Mouse (Mus musculus): ENCODE data around the gene Tmem104. TPM values are rescaled to one million over a fixed set of nuclear protein-coding genes. Genes with fewer than 3 reads are reported as not detected.

The Tmem104 gene
- polyA plus RNA-seq, 1 experiment from 2014 or later: 10.6 TPM

- Histone ChIP-seq H3K27me3 (ENCODE audit: insufficient read depth, poor library complexity, severe bottlenecking) (peaks cover 78% of the 10 kb centered on the region), H3K4me3 (no peak overlapping the region), H3K9me3 (no peaks in the 10 kb centered on the region), H3K4me1 (replicated peaks) (peaks cover 89% of the 10 kb centered on the region), H3K36me3 (peaks cover 19% of the 10 kb centered on the region; the same call in 1 of the 2 replicates), H3K27ac (no peak overlapping the region; the same call in 1 of the 2 replicates)
- WGBS: 71% methylated on average over 8 of the region's 8 CpGs
- no peak for DNase-seq (ENCODE audit: low spot score)
Observed at GRCm38 (mm10) chr11:115246386-115246785, 59.1 kb downstream of the Tmem104 start.

GRCm38 (mm10) chr11:115247240-115247639, 60.0 kb downstream of the Tmem104 start:
- no peak for DNase-seq (ENCODE audit: low spot score)
- Histone ChIP-seq H3K4me3 (no peak overlapping the region), H3K36me3 (peaks cover 19% of the 10 kb centered on the region; the same call in 1 of the 2 replicates), H3K9me3 (no peaks in the 10 kb centered on the region), H3K4me1 (replicated peaks) (peaks cover 82% of the 10 kb centered on the region), H3K27ac (0 out of 2 replicates have a peak overlapping the region, but pooled peaks have one; percentile 8), H3K27me3 (ENCODE audit: insufficient read depth, poor library complexity, severe bottlenecking) (peaks cover 86% of the 10 kb centered on the region)
- WGBS: 8% methylated on average over 3 of the region's 3 CpGs

GRCm38 (mm10) chr11:115247945-115248344, 60.7 kb downstream of the Tmem104 start:
- H3K9me3 ChIP-seq: no peaks in the 10 kb centered on the region
- WGBS: 70% methylated on average over 6 of the region's 6 CpGs
- peaks cover 92% of the 10 kb centered on the region for H3K27me3 ChIP-seq (ENCODE audit: insufficient read depth, poor library complexity, severe bottlenecking)
- no peak overlapping the region for H3K27ac ChIP-seq
- peaks cover 19% of the 10 kb centered on the region; the same call in 1 of the 2 replicates for H3K36me3 ChIP-seq
- H3K4me3 ChIP-seq: no peak overlapping the region
- DNase-seq (ENCODE audit: low spot score): no peak
- H3K4me1 ChIP-seq (replicated peaks): peaks cover 78% of the 10 kb centered on the region

GRCm38 (mm10) chr11:115249721-115250404, 62.6 kb downstream of the Tmem104 start:
- Histone ChIP-seq H3K4me3 (peak overlapping the region; percentile 59), H3K36me3 (peaks cover under 1% of the 10 kb centered on the region; the same call in 1 of the 2 replicates), H3K27me3 (ENCODE audit: insufficient read depth, poor library complexity, severe bottlenecking) (peaks cover 98% of the 10 kb centered on the region), H3K4me1 (replicated peaks) (peaks cover 58% of the 10 kb centered on the region), H3K9me3 (no peaks in the 10 kb centered on the region), H3K27ac (peak overlapping the region; percentile 62)
- DNase-seq (ENCODE audit: low spot score): peak; percentile 56
- WGBS: 2% methylated on average over 63 of the region's 63 CpGs

GRCm38 (mm10) chr11:115250405-115251090, 63.3 kb downstream of the Tmem104 start:
- Histone ChIP-seq H3K4me1 (replicated peaks) (peaks cover 52% of the 10 kb centered on the region), H3K36me3 (no peaks in the 10 kb centered on the region), H3K4me3 (peak overlapping the region; percentile 59), H3K27ac (peak overlapping the region; percentile 62), H3K9me3 (no peaks in the 10 kb centered on the region), H3K27me3 (ENCODE audit: insufficient read depth, poor library complexity, severe bottlenecking) (peaks cover 100% of the 10 kb centered on the region)
- WGBS: 2% methylated on average over 36 of the region's 36 CpGs
- DNase-seq (ENCODE audit: low spot score): peak; percentile 32

GRCm38 (mm10) chr11:115251258-115251657, 64.0 kb downstream of the Tmem104 start:
- 65% methylated on average over 3 of the region's 3 CpGs for WGBS
- Histone ChIP-seq H3K4me3 (0 out of 2 replicates have a peak overlapping the region, but pooled peaks have one; percentile 59), H3K36me3 (no peaks in the 10 kb centered on the region), H3K27ac (no peak overlapping the region), H3K9me3 (no peaks in the 10 kb centered on the region), H3K27me3 (ENCODE audit: insufficient read depth, poor library complexity, severe bottlenecking) (peaks cover 100% of the 10 kb centered on the region), H3K4me1 (replicated peaks) (peaks cover 45% of the 10 kb centered on the region)
- DNase-seq (ENCODE audit: low spot score): no peak

GRCm38 (mm10) chr11:115257775-115258510, 70.7 kb downstream of the Tmem104 start:
- DNase-seq (ENCODE audit: low spot score): peak; percentile 38
- peaks cover 10% of the 10 kb centered on the region for H3K4me1 ChIP-seq (replicated peaks)
- no peaks in the 10 kb centered on the region for H3K9me3 ChIP-seq
- H3K4me3 ChIP-seq: peak overlapping the region; percentile 36
- H3K27ac ChIP-seq: no peak overlapping the region
- H3K36me3 ChIP-seq: no peaks in the 10 kb centered on the region
- peaks cover 100% of the 10 kb centered on the region for H3K27me3 ChIP-seq (ENCODE audit: insufficient read depth, poor library complexity, severe bottlenecking)
- WGBS: 16% methylated on average over 59 of the region's 59 CpGs

GRCm38 (mm10) chr11:115259134-115259533, 71.8 kb downstream of the Tmem104 start:
- no peak overlapping the region for H3K27ac ChIP-seq
- H3K27me3 ChIP-seq (ENCODE audit: insufficient read depth, poor library complexity, severe bottlenecking): peaks cover 100% of the 10 kb centered on the region
- no peaks in the 10 kb centered on the region for H3K9me3 ChIP-seq
- WGBS: 82% methylated on average over 4 of the region's 4 CpGs
- no peak for DNase-seq (ENCODE audit: low spot score)
- H3K4me3 ChIP-seq: no peak overlapping the region
- H3K4me1 ChIP-seq (replicated peaks): peaks cover 10% of the 10 kb centered on the region
- H3K36me3 ChIP-seq: no peaks in the 10 kb centered on the region

GRCm38 (mm10) chr11:115262954-115263353, 75.7 kb downstream of the Tmem104 start:
- Histone ChIP-seq H3K27me3 (ENCODE audit: insufficient read depth, poor library complexity, severe bottlenecking) (peaks cover 100% of the 10 kb centered on the region), H3K9me3 (no peaks in the 10 kb centered on the region), H3K4me3 (no peak overlapping the region), H3K4me1 (replicated peaks) (peaks cover 41% of the 10 kb centered on the region), H3K36me3 (peaks cover 1% of the 10 kb centered on the region; the same call in 1 of the 2 replicates), H3K27ac (no peak overlapping the region)
- no peak for DNase-seq (ENCODE audit: low spot score)
- 85% methylated on average over 11 of the region's 11 CpGs for WGBS

- 67% methylated on average over 7 of the region's 7 CpGs for WGBS
Observed at GRCm38 (mm10) chr11:115264136-115264861, 77.0 kb downstream of the Tmem104 start.

GRCm38 (mm10) chr11:115264862-115265668, 77.8 kb downstream of the Tmem104 start:
- 6% methylated on average over 39 of the region's 39 CpGs for WGBS
- H3K4me1 ChIP-seq (replicated peaks): peaks cover 48% of the 10 kb centered on the region
- no peaks in the 10 kb centered on the region for H3K9me3 ChIP-seq
- H3K4me3 ChIP-seq: peak overlapping the region; percentile 44
- peak; percentile 68 for DNase-seq (ENCODE audit: low spot score)
- peaks cover 100% of the 10 kb centered on the region for H3K27me3 ChIP-seq (ENCODE audit: insufficient read depth, poor library complexity, severe bottlenecking)
- H3K36me3 ChIP-seq: peaks cover 18% of the 10 kb centered on the region
- H3K27ac ChIP-seq: no peak overlapping the region

More at GRCm38 (mm10) chr11:115264136-115264861, 77.0 kb downstream of the Tmem104 start:
- Histone ChIP-seq H3K27me3 (ENCODE audit: insufficient read depth, poor library complexity, severe bottlenecking) (peaks cover 100% of the 10 kb centered on the region), H3K27ac (no peak overlapping the region), H3K4me3 (no peak overlapping the region), H3K4me1 (replicated peaks) (peaks cover 42% of the 10 kb centered on the region), H3K36me3 (peaks cover 14% of the 10 kb centered on the region), H3K9me3 (no peaks in the 10 kb centered on the region)
- no peak for DNase-seq (ENCODE audit: low spot score)

Data from hindbrain, embryonic 10.5 days (tissue).